Mouse (Mus musculus) bone marrow, adult 2 months (tissue): ENCODE data around the gene Scn3b. TPM values are rescaled to one million over a fixed set of nuclear protein-coding genes. Genes with fewer than 3 reads are reported as not detected.

Experiments used
- H3K27ac ChIP-seq: fragments of 200-500 bp; 2 replicates; pipeline ENCODE4 v1.5.1; 2012; ENCODE audit warnings: low read depth, mild to moderate bottlenecking, control low read depth, inconsistent platforms, low read length; ENCODE audit not compliant: control insufficient read depth, poor library complexity, insufficient read depth
- H3K4me1 ChIP-seq: fragments of 200-500 bp; 2 replicates; pipeline ENCODE4 v1.6.1; 2011; ENCODE audit warnings: low read length; ENCODE audit not compliant: control insufficient read depth, insufficient read depth
- H3K4me3 ChIP-seq: fragments of 200-500 bp; replicated peaks from 2 replicates; pipeline ENCODE3; 2011; ENCODE audit warnings: mild to moderate bottlenecking, low read depth, low read length, control low read depth; ENCODE audit not compliant: control insufficient read depth
- CTCF ChIP-seq: fragments of 200-500 bp; IDR thresholded peaks from 2 replicates; pipeline ENCODE4 v1.5.1; 2011; ENCODE audit warnings: low read length, control low read depth; ENCODE audit not compliant: control insufficient read depth, insufficient read depth
- POLR2A ChIP-seq: fragments of 200-500 bp; IDR thresholded peaks from 2 replicates; pipeline ENCODE4 v1.6.1; 2011; ENCODE audit warnings: low read depth, mild to moderate bottlenecking, control low read depth, low read length, borderline replicate concordance; ENCODE audit not compliant: control insufficient read depth
- WGBS: fragments of 180-500 bp; shearing (Covaris S2); methylation state at CpG from one replicate; pipeline ENCODE4 v1.1.7; 2018; 5-methylcytosine and 5-hydroxymethylcytosine counted together
- polyA plus RNA-seq: library from polyadenylated mRNA; stranded (reverse); fragments of >200 nt; gene quantifications from 2 replicates; pipeline ENCODE4 v1.2.4, GENCODE M21; 2011; ENCODE audit warnings: low replicate concordance; ENCODE audit not compliant: missing spikeins, insufficient read depth, insufficient read length

Scn3b gene
- polyA plus RNA-seq, 1 experiment, result not detected

GRCm38 (mm10) chr9:40279438-40279837, 10.4 kb downstream of the Scn3b start:
- 83% methylated on average over 7 of the region's 7 CpGs for WGBS
- no peaks in the 10 kb centered on the region for H3K4me1 ChIP-seq
- TF ChIP-seq CTCF (no peak), POLR2A (no peak)
- H3K4me3 ChIP-seq, result no peak overlapping the region
- H3K27ac ChIP-seq, result no peak overlapping the region

GRCm38 (mm10) chr9:40282968-40283367, 14.0 kb downstream of the Scn3b start:
- Histone ChIP-seq H3K27ac (no peak overlapping the region), H3K4me1 (no peaks in the 10 kb centered on the region), H3K4me3 (no peak overlapping the region)
- TF ChIP-seq CTCF, result no peak
- no peak for TF ChIP-seq POLR2A
- 89% methylated on average over 7 of the region's 7 CpGs for WGBS

- TF ChIP-seq CTCF, result no peak
- TF ChIP-seq POLR2A, result no peak
- H3K27ac ChIP-seq, result no peak overlapping the region
- H3K4me3 ChIP-seq, result no peak overlapping the region
- WGBS, result 87% methylated on average over 4 of the region's 4 CpGs
- H3K4me1 ChIP-seq, result no peaks in the 10 kb centered on the region
Observed at GRCm38 (mm10) chr9:40292475-40292874, 23.5 kb downstream of the Scn3b start.

- Histone ChIP-seq H3K4me3 (no peak overlapping the region), H3K27ac (no peak overlapping the region), H3K4me1 (no peaks in the 10 kb centered on the region)
- TF ChIP-seq CTCF (no peak), POLR2A (no peak)
- WGBS, result 82% methylated on average over 8 of the region's 8 CpGs
Observed at GRCm38 (mm10) chr9:40293286-40293685, 24.3 kb downstream of the Scn3b start.

- no peak for TF ChIP-seq CTCF
- Histone ChIP-seq H3K4me1 (no peaks in the 10 kb centered on the region), H3K4me3 (no peak overlapping the region), H3K27ac (no peak overlapping the region)
- 88% methylated on average over 5 of the region's 5 CpGs for WGBS
Observed at GRCm38 (mm10) chr9:40293740-40294139, 24.7 kb downstream of the Scn3b start.

GRCm38 (mm10) chr9:40294210-40294609, 25.2 kb downstream of the Scn3b start:
- 75% methylated on average over 5 of the region's 5 CpGs for WGBS
- TF ChIP-seq POLR2A (no peak), CTCF (no peak)
- no peak overlapping the region for H3K27ac ChIP-seq
- no peaks in the 10 kb centered on the region for H3K4me1 ChIP-seq
- H3K4me3 ChIP-seq, result no peak overlapping the region

- no peak for TF ChIP-seq POLR2A
- Histone ChIP-seq H3K27ac (no peak overlapping the region), H3K4me3 (no peak overlapping the region), H3K4me1 (no peaks in the 10 kb centered on the region)
- 78% methylated on average over 1 of the region's 1 CpGs for WGBS
Observed at GRCm38 (mm10) chr9:40294866-40295265, 25.8 kb downstream of the Scn3b start.

- WGBS, result 84% methylated on average over 5 of the region's 5 CpGs
- TF ChIP-seq CTCF, result no peak
- Histone ChIP-seq H3K4me1 (no peaks in the 10 kb centered on the region), H3K4me3 (no peak overlapping the region), H3K27ac (no peak overlapping the region)
Observed at GRCm38 (mm10) chr9:40296251-40296650, 27.2 kb downstream of the Scn3b start.

GRCm38 (mm10) chr9:40297969-40298368, 29.0 kb downstream of the Scn3b start:
- Histone ChIP-seq H3K27ac (no peak overlapping the region), H3K4me1 (no peaks in the 10 kb centered on the region), H3K4me3 (no peak overlapping the region)
- TF ChIP-seq CTCF, result no peak
- no peak for TF ChIP-seq POLR2A
- WGBS, result 90% methylated on average over 9 of the region's 9 CpGs

- TF ChIP-seq CTCF (no peak), POLR2A (no peak)
- Histone ChIP-seq H3K27ac (no peak overlapping the region), H3K4me3 (no peak overlapping the region), H3K4me1 (no peaks in the 10 kb centered on the region)
- WGBS, result 87% methylated on average over 7 of the region's 7 CpGs
Observed at GRCm38 (mm10) chr9:40299323-40299722, 30.3 kb downstream of the Scn3b start.
